Mouse (Mus musculus) adrenal gland, postnatal 14 days (tissue): ENCODE measurements around the gene Cldn9. TPM values are rescaled to one million over a fixed set of nuclear protein-coding genes. Genes with fewer than 3 reads are reported as not detected.
A peak's percentile ranks its signal among the peaks of the same experiment; 100 is the strongest.

ENCODE experiments used
- DNase-seq: peaks from one replicate; pipeline ENCODE4 v3.0.0; 2021; ENCODE audit warnings: mixed read lengths
- total RNA-seq: library from RNA; stranded (reverse); gene quantifications from 2 replicates; pipeline ENCODE4 v1.2.3, GENCODE M21; 2021

The Cldn9 gene
- total RNA-seq, 1 experiment from 2014 or later: not detected

DNA sequence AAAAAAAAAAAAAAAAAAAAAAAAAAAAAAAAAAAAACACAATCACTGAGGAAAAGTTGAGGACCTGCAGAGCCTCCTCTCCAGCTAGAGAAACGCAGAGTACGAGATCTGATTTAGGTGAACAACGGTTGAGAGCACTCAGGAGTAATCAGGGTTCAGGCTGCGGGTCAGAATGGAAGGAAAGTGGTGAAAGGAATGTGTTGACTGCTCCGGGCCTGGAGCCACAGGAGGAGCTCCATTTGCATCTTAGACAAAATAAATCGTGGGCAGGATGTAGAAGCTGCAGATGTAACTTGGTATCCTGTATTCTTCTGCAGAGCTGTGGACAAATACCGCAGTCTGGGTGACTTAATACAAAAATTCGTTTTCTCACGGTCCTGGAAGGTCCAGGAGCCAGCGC is 37.9 kb downstream of the Cldn9 start:
- DNase-seq: no peak

GRCm38 (mm10) chr17:23644613-23645495 is 39.0 kb downstream of the Cldn9 start, which contains the start of gene Mmp25:
TSS of gene Mmp25 (minus strand) at chr17:23645277.
- peak; percentile 34 for DNase-seq

Other genes starting within 250 kb of the Cldn9 start
- not detected in 2 replicates for gene Vmn2r117, start 204.3 kb downstream of the Cldn9 start, total RNA-seq
- gene Zfp213, start 119.8 kb downstream of the Cldn9 start, total RNA-seq: 9.2 and 9.9 TPM in 2 replicates
- 8.5 and 14.6 TPM in 2 replicates for gene Zfp13, start 84.5 kb downstream of the Cldn9 start, total RNA-seq
- not detected in 2 replicates for gene Zscan10, start 83.2 kb downstream of the Cldn9 start, total RNA-seq
- 0.37 and 0.53 TPM in 2 replicates for gene Mmp25, start 38.7 kb downstream of the Cldn9 start, total RNA-seq
- gene Bicdl2, start 23.5 kb downstream of the Cldn9 start, total RNA-seq: not detected in 2 replicates
- gene Hcfc1r1, start 10.4 kb downstream of the Cldn9 start, total RNA-seq: 158 and 163 TPM in 2 replicates
- gene Thoc6, start 10.1 kb downstream of the Cldn9 start, total RNA-seq: 25.2 and 26.3 TPM in 2 replicates
- 85.2 and 119 TPM in 2 replicates for gene Tnfrsf12a, start 6.6 kb downstream of the Cldn9 start, total RNA-seq
- gene Cldn6, start 4.8 kb downstream of the Cldn9 start, total RNA-seq: 0.30 TPM in 1 of 2 replicates, not detected in the other
- gene 1520401A03Rik, start 38.8 kb upstream of the Cldn9 start, total RNA-seq: 1.9 and 3.8 TPM in 2 replicates
- gene Pkmyt1, start 42.3 kb upstream of the Cldn9 start, total RNA-seq: 9.7 and 11.3 TPM in 2 replicates
- gene Paqr4, start 56.8 kb upstream of the Cldn9 start, total RNA-seq: 11.3 and 14.3 TPM in 2 replicates
- not detected in 2 replicates for gene Kremen2, start 61.8 kb upstream of the Cldn9 start, total RNA-seq
- 44.4 and 46.4 TPM in 2 replicates for gene Flywch1, start 87.6 kb upstream of the Cldn9 start, total RNA-seq
- 6.5 and 9.8 TPM in 2 replicates for gene Flywch2, start 102.1 kb upstream of the Cldn9 start, total RNA-seq
- gene Srrm2, start 106.5 kb upstream of the Cldn9 start, total RNA-seq: 515 and 599 TPM in 2 replicates
- gene Elob, start 145.1 kb upstream of the Cldn9 start, total RNA-seq: 376 and 380 TPM in 2 replicates
- gene Prss33, start 152.0 kb upstream of the Cldn9 start, total RNA-seq: not detected in 2 replicates
- gene Prss32, start 159.8 kb upstream of the Cldn9 start, total RNA-seq: not detected in 2 replicates
- gene Prss41, start 160.1 kb upstream of the Cldn9 start, total RNA-seq: 0.56 TPM in 1 of 2 replicates, not detected in the other
- not detected in 2 replicates for gene Prss21, start 184.0 kb upstream of the Cldn9 start, total RNA-seq
- gene Dcpp1, start 196.8 kb upstream of the Cldn9 start, total RNA-seq: not detected in 2 replicates
- not detected in 2 replicates for gene Dcpp2, start 196.9 kb upstream of the Cldn9 start, total RNA-seq
- not detected in 2 replicates for gene Dcpp3, start 233.4 kb upstream of the Cldn9 start, total RNA-seq